Mouse (Mus musculus): ENCODE results near the gene Tars2. TPM values are rescaled to one million over a fixed set of nuclear protein-coding genes. Genes with fewer than 3 reads are reported as not detected.
A peak's percentile ranks its signal among the peaks of the same experiment; 100 is the strongest.

Tars2 gene
- polyA plus RNA-seq, 1 experiment from 2014 or later = 41.3 TPM

- Histone ChIP-seq H3K4me2 (ENCODE audit: low read length) (no peak overlapping the region), H3K9ac (ENCODE audit: low read length) (no peak overlapping the region), H3K4me3 (ENCODE audit: control insufficient read depth in 1 of 2, insufficient read depth in 1 of 2, low read depth in 1 of 2, low read length in 2 of 2) (no peak overlapping the region), H3K4me1 (ENCODE audit: control insufficient read depth in 2 of 2, insufficient read depth in 2 of 2, low read length in 2 of 2) (peaks cover 36 to 47% of the 10 kb centered on the region in 2 experiments), H3K27me3 (ENCODE audit: control insufficient read depth, insufficient read depth, low read length) (no peaks in the 10 kb centered on the region), H3K27ac (replicated peaks in 1 of 2; ENCODE audit: control insufficient read depth in 1 of 2, insufficient read depth in 1 of 2, low read depth in 2 of 2, low read length in 2 of 2) (no peak overlapping the region), H3K36me3 (ENCODE audit: control insufficient read depth, insufficient read depth, low read length) (peaks cover 22% of the 10 kb centered on the region; the same call in 1 of the 2 replicates), H3K9me3 (ENCODE audit: control insufficient read depth, low read length) (no peaks in the 10 kb centered on the region)
- no peak for ATAC-seq (ENCODE audit: insufficient number of reproducible peaks, insufficient read depth, low FRiP score, low read depth)
- 82% methylated on average over 12 of the region's 12 CpGs for WGBS
These were observed 24.8 kb downstream of the Tars2 start for GRCm38 (mm10) chr3:95735071-95735670.

- Histone ChIP-seq H3K36me3 (ENCODE audit: control insufficient read depth, insufficient read depth, low read length) (peaks cover 22% of the 10 kb centered on the region; the same call in 1 of the 2 replicates), H3K9ac (ENCODE audit: low read length) (no peak overlapping the region; the same call in 1 of the 2 replicates), H3K9me3 (ENCODE audit: control insufficient read depth, low read length) (no peaks in the 10 kb centered on the region), H3K4me1 (ENCODE audit: control insufficient read depth in 2 of 2, insufficient read depth in 2 of 2, low read length in 2 of 2) (peaks cover 26 to 37% of the 10 kb centered on the region in 2 experiments), H3K4me3 (ENCODE audit: control insufficient read depth in 1 of 2, insufficient read depth in 1 of 2, low read depth in 1 of 2, low read length in 2 of 2) (no peak overlapping the region), H3K27me3 (ENCODE audit: control insufficient read depth, insufficient read depth, low read length) (no peaks in the 10 kb centered on the region), H3K4me2 (ENCODE audit: low read length) (no peak overlapping the region), H3K27ac (replicated peaks in 1 of 2; ENCODE audit: control insufficient read depth in 1 of 2, insufficient read depth in 1 of 2, low read depth in 2 of 2, low read length in 2 of 2) (no peak overlapping the region)
- WGBS = 72% methylated on average over 13 of the region's 13 CpGs
- no peak for ATAC-seq (ENCODE audit: insufficient number of reproducible peaks, insufficient read depth, low FRiP score, low read depth)
These were observed 25.8 kb downstream of the Tars2 start for GRCm38 (mm10) chr3:95734092-95734702.

- peak overlapping the region; percentile 46 to 50; a peak in 3 of 4 replicates for H3K27ac ChIP-seq (replicated peaks in 1 of 2; ENCODE audit: control insufficient read depth in 1 of 2, insufficient read depth in 1 of 2, low read depth in 2 of 2, low read length in 2 of 2)
- H3K4me2 ChIP-seq (ENCODE audit: low read length) = no peak overlapping the region
- H3K4me3 ChIP-seq (ENCODE audit: control insufficient read depth in 1 of 2, insufficient read depth in 1 of 2, low read depth in 1 of 2, low read length in 2 of 2) = no peak overlapping the region
- no peak for ATAC-seq (ENCODE audit: insufficient number of reproducible peaks, insufficient read depth, low FRiP score, low read depth)
- H3K9ac ChIP-seq (ENCODE audit: low read length) = no peak overlapping the region
- peaks cover 22% of the 10 kb centered on the region; the same call in 1 of the 2 replicates for H3K36me3 ChIP-seq (ENCODE audit: control insufficient read depth, insufficient read depth, low read length)
- no peaks in the 10 kb centered on the region for H3K9me3 ChIP-seq (ENCODE audit: control insufficient read depth, low read length)
- H3K27me3 ChIP-seq (ENCODE audit: control insufficient read depth, insufficient read depth, low read length) = no peaks in the 10 kb centered on the region
- H3K4me1 ChIP-seq (ENCODE audit: control insufficient read depth in 2 of 2, insufficient read depth in 2 of 2, low read length in 2 of 2) = peaks cover 14 to 27% of the 10 kb centered on the region in 2 experiments
- WGBS = 51% methylated on average over 11 of the region's 11 CpGs
These were observed 27.1 kb downstream of the Tars2 start for GRCm38 (mm10) chr3:95732744-95733521.

GRCm38 (mm10) chr3:95732297-95732696, 27.7 kb downstream of the Tars2 start:
- Histone ChIP-seq H3K27ac (replicated peaks in 1 of 2; ENCODE audit: control insufficient read depth in 1 of 2, insufficient read depth in 1 of 2, low read depth in 2 of 2, low read length in 2 of 2) (no peak overlapping the region), H3K4me1 (ENCODE audit: control insufficient read depth in 2 of 2, insufficient read depth in 2 of 2, low read length in 2 of 2) (peaks cover 9 to 21% of the 10 kb centered on the region in 2 experiments), H3K4me3 (ENCODE audit: control insufficient read depth in 1 of 2, insufficient read depth in 1 of 2, low read depth in 1 of 2, low read length in 2 of 2) (no peak overlapping the region), H3K36me3 (ENCODE audit: control insufficient read depth, insufficient read depth, low read length) (peaks cover 22% of the 10 kb centered on the region; the same call in 1 of the 2 replicates), H3K4me2 (ENCODE audit: low read length) (no peak overlapping the region), H3K27me3 (ENCODE audit: control insufficient read depth, insufficient read depth, low read length) (no peaks in the 10 kb centered on the region), H3K9me3 (ENCODE audit: control insufficient read depth, low read length) (no peaks in the 10 kb centered on the region), H3K9ac (ENCODE audit: low read length) (no peak overlapping the region)
- no peak for ATAC-seq (ENCODE audit: insufficient number of reproducible peaks, insufficient read depth, low FRiP score, low read depth)
- 83% methylated on average over 9 of the region's 9 CpGs for WGBS

GRCm38 (mm10) chr3:95731802-95732201, 28.2 kb downstream of the Tars2 start:
- no peak for ATAC-seq (ENCODE audit: insufficient number of reproducible peaks, insufficient read depth, low FRiP score, low read depth)
- H3K4me3 ChIP-seq (ENCODE audit: control insufficient read depth in 1 of 2, insufficient read depth in 1 of 2, low read depth in 1 of 2, low read length in 2 of 2) = no peak overlapping the region
- peaks cover 21% of the 10 kb centered on the region; the same call in 1 of the 2 replicates for H3K36me3 ChIP-seq (ENCODE audit: control insufficient read depth, insufficient read depth, low read length)
- no peaks in the 10 kb centered on the region for H3K9me3 ChIP-seq (ENCODE audit: control insufficient read depth, low read length)
- H3K9ac ChIP-seq (ENCODE audit: low read length) = no peak overlapping the region
- H3K27me3 ChIP-seq (ENCODE audit: control insufficient read depth, insufficient read depth, low read length) = no peaks in the 10 kb centered on the region
- H3K4me2 ChIP-seq (ENCODE audit: low read length) = no peak overlapping the region
- H3K4me1 ChIP-seq (ENCODE audit: control insufficient read depth in 2 of 2, insufficient read depth in 2 of 2, low read length in 2 of 2) = peaks cover 9 to 17% of the 10 kb centered on the region in 2 experiments
- WGBS = 92% methylated on average over 4 of the region's 4 CpGs
- no peak overlapping the region for H3K27ac ChIP-seq (replicated peaks in 1 of 2; ENCODE audit: control insufficient read depth in 1 of 2, insufficient read depth in 1 of 2, low read depth in 2 of 2, low read length in 2 of 2)

GRCm38 (mm10) chr3:95730431-95730830, 29.6 kb downstream of the Tars2 start:
- peaks cover 9 to 15% of the 10 kb centered on the region in 2 experiments for H3K4me1 ChIP-seq (ENCODE audit: control insufficient read depth in 2 of 2, insufficient read depth in 2 of 2, low read length in 2 of 2)
- ATAC-seq (ENCODE audit: insufficient number of reproducible peaks, insufficient read depth, low FRiP score, low read depth) = no peak; the same call in 1 of the 2 replicates
- H3K27ac ChIP-seq (replicated peaks in 1 of 2; ENCODE audit: control insufficient read depth in 1 of 2, insufficient read depth in 1 of 2, low read depth in 2 of 2, low read length in 2 of 2) = no peak overlapping the region
- no peak overlapping the region for H3K4me2 ChIP-seq (ENCODE audit: low read length)
- no peak overlapping the region for H3K9ac ChIP-seq (ENCODE audit: low read length)
- no peak overlapping the region for H3K4me3 ChIP-seq (ENCODE audit: control insufficient read depth in 1 of 2, insufficient read depth in 1 of 2, low read depth in 1 of 2, low read length in 2 of 2)
- no peaks in the 10 kb centered on the region for H3K27me3 ChIP-seq (ENCODE audit: control insufficient read depth, insufficient read depth, low read length)
- H3K36me3 ChIP-seq (ENCODE audit: control insufficient read depth, insufficient read depth, low read length) = peaks cover 9% of the 10 kb centered on the region; the same call in 1 of the 2 replicates
- 86% methylated on average over 7 of the region's 7 CpGs for WGBS
- H3K9me3 ChIP-seq (ENCODE audit: control insufficient read depth, low read length) = no peaks in the 10 kb centered on the region

- ATAC-seq (ENCODE audit: insufficient number of reproducible peaks, insufficient read depth, low FRiP score, low read depth) = no peak
- Histone ChIP-seq H3K4me2 (ENCODE audit: low read length) (no peak overlapping the region), H3K4me3 (ENCODE audit: control insufficient read depth in 1 of 2, insufficient read depth in 1 of 2, low read depth in 1 of 2, low read length in 2 of 2) (no peak overlapping the region), H3K27ac (replicated peaks in 1 of 2; ENCODE audit: control insufficient read depth in 1 of 2, insufficient read depth in 1 of 2, low read depth in 2 of 2, low read length in 2 of 2) (0 out of 4 replicates have a peak overlapping the region, but pooled peaks of 1 of the 2 experiments have one; percentile 12), H3K36me3 (ENCODE audit: control insufficient read depth, insufficient read depth, low read length) (no peaks in the 10 kb centered on the region), H3K27me3 (ENCODE audit: control insufficient read depth, insufficient read depth, low read length) (no peaks in the 10 kb centered on the region), H3K9me3 (ENCODE audit: control insufficient read depth, low read length) (no peaks in the 10 kb centered on the region), H3K4me1 (ENCODE audit: control insufficient read depth in 2 of 2, insufficient read depth in 2 of 2, low read length in 2 of 2) (peaks cover 9 to 15% of the 10 kb centered on the region in 2 experiments), H3K9ac (ENCODE audit: low read length) (no peak overlapping the region)
- WGBS = 71% methylated on average over 2 of the region's 2 CpGs
These were observed 31.1 kb downstream of the Tars2 start for GRCm38 (mm10) chr3:95728906-95729305.

All from heart, embryonic 14.5 days (tissue).